Mouse (Mus musculus) cerebellum, postnatal 25 days (tissue): Measurements from ENCODE around the gene Fam120b.

Experiments
- DNase-seq, 2 experiments: peaks; one replicate each; pipeline ENCODE4 v3.0.0; 2021; ENCODE audit warnings: mixed read lengths in 2 of 2

Gene Fam120b

GRCm38 (mm10) chr17:15380641-15381051 lies 15.4 kb upstream of the Fam120b start:
- DNase-seq: peak in 1 of 2 experiments; percentile 31

GRCm38 (mm10) chr17:15381092-15381860 lies 14.7 kb upstream of the Fam120b start:
- no peak for DNase-seq

GRCm38 (mm10) chr17:15381869-15382660 lies 13.9 kb upstream of the Fam120b start:
- DNase-seq: no peak

GRCm38 (mm10) chr17:15383360-15383759 lies 12.6 kb upstream of the Fam120b start:
- no peak for DNase-seq

GRCm38 (mm10) chr17:15388892-15389291 lies 7.1 kb upstream of the Fam120b start:
- no peak for DNase-seq

- no peak for DNase-seq
Measured at GRCm38 (mm10) chr17:15389356-15389755, 6.6 kb upstream of the Fam120b start.

- DNase-seq: no peak
Measured at GRCm38 (mm10) chr17:15401716-15402115, 5.7 kb downstream of the Fam120b start.

- no peak for DNase-seq
Measured at GRCm38 (mm10) chr17:15406576-15406975, 10.6 kb downstream of the Fam120b start.

GRCm38 (mm10) chr17:15409261-15409660 lies 13.3 kb downstream of the Fam120b start:
- DNase-seq: no peak

GRCm38 (mm10) chr17:15410861-15411260 lies 14.9 kb downstream of the Fam120b start:
- no peak for DNase-seq

- DNase-seq: no peak
Measured at GRCm38 (mm10) chr17:15416596-15417215, 20.7 kb downstream of the Fam120b start.

- DNase-seq: no peak
Measured at GRCm38 (mm10) chr17:15419534-15419933, 23.5 kb downstream of the Fam120b start.

GRCm38 (mm10) chr17:15420021-15420603 lies 24.1 kb downstream of the Fam120b start:
- DNase-seq: no peak

- no peak for DNase-seq
Measured at GRCm38 (mm10) chr17:15421446-15421845, 25.4 kb downstream of the Fam120b start.

- DNase-seq: no peak
Measured at GRCm38 (mm10) chr17:15422666-15423065, 26.7 kb downstream of the Fam120b start.

GRCm38 (mm10) chr17:15423080-15423765 lies 27.2 kb downstream of the Fam120b start:
- DNase-seq: no peak

- no peak for DNase-seq
Measured at GRCm38 (mm10) chr17:15425931-15426330, 29.9 kb downstream of the Fam120b start.

- DNase-seq: no peak
Measured at GRCm38 (mm10) chr17:15429451-15429850, 33.4 kb downstream of the Fam120b start.

GRCm38 (mm10) chr17:15429937-15430336 lies 33.9 kb downstream of the Fam120b start:
- peak in 1 of 2 experiments; percentile 40 for DNase-seq

GRCm38 (mm10) chr17:15431021-15431514 lies 35.1 kb downstream of the Fam120b start:
- peak; percentile 51 to 68 for DNase-seq

- DNase-seq: no peak
Measured at GRCm38 (mm10) chr17:15431551-15431950, 35.5 kb downstream of the Fam120b start.

GRCm38 (mm10) chr17:15432036-15432435 lies 36.0 kb downstream of the Fam120b start:
- DNase-seq: no peak
